Mouse (Mus musculus) right cerebral cortex, adult 2 months (tissue): ENCODE measurements around the gene Riiad1.

Experiments used
- DNase-seq, 2 experiments: peaks; one replicate each; pipeline ENCODE4 v3.0.0; 2021 to 2022; ENCODE audit warnings: low spot score in 2 of 2

The Riiad1 gene

DNA sequence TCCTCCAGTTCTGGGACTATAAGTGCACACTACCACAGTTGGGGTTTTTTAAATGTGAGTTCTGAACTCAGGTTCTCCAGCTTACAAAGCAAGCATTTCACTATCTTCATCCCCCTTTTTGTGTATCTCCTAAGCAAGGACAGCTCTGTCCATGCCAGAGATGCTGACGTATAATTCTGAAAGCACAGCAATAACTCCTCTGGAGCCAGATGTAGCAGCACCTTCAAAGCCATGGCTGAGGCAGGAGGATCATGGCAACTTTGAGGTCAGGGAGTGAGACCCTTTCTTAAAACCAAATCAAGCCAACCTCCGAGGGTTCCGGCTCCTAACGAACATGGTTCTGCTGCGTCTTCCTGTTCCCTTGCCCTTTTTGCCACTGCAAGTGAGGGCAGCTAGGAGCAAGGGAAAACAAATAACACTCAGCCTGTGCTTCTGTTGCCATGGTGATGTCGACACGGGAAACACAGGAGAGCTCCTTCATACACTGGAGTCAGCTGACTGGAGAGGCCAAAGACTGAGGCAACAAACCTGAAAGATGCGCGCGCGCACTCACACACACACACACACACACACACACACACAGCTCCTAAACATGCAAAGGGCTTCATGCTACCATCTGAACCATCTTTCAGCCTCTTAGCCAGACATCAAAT, 16.1 kb downstream of the Riiad1 start:
- DNase-seq = peak; percentile 36 to 55

GRCm38 (mm10) chr3:94459834-94460233, 20.3 kb downstream of the Riiad1 start:
- DNase-seq = no peak

DNA sequence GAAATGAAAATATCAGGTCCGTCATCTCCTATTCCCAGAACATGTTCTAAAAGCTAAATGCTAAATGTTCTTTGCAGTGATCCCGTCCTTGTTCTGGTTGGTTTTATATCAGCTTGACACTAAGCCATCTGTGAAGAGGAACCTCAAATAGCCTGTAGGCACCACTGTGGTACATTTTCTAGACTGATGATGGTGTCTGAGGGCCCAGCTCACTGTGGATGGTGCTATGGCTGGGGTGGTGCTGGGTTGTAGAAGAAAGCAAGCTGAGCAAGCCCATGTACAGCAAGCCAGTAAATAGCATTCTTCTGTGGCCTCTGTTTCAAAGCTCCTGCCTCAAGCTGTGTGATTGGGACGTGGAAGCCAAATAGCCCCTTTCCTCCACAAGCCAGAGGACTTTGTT, 23.1 kb downstream of the Riiad1 start:
- no peak for DNase-seq

GRCm38 (mm10) chr3:94456529-94457000, 23.6 kb downstream of the Riiad1 start:
- peak; percentile 88 for DNase-seq

- DNase-seq = no peak
Observed at GRCm38 (mm10) chr3:94449377-94449776, 30.8 kb downstream of the Riiad1 start.

DNA sequence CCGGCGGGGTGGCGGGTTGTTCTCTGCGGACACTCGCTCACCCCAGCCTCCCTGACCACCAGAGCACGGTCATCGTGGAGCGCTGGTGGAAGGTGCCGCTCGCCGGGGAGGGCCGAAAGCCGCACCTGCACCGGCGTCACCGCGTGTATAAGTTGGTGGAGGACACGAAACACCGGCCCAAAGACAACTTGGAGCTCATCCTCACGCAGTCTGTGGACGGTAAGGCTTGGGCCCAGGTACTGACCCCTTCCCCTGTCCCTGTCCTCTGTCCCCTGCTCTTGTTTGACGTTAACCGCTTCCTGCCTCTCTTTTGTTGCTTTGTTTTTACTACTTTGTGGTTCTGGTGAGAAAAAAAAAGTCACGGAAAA, 36.6 kb downstream of the Riiad1 start, which contains the start of gene Oaz3:
Oaz3 (minus strand) TSS at position 319 of the 368 bp plus-strand sequence.
- DNase-seq = no peak

- DNase-seq = peak; percentile 95 to 96
Observed at GRCm38 (mm10) chr3:94442951-94443596, 37.1 kb downstream of the Riiad1 start, which contains the start of gene Mrpl9. Gene Mrpl9, plus strand, starts transcription at chr3:94443318.

DNA sequence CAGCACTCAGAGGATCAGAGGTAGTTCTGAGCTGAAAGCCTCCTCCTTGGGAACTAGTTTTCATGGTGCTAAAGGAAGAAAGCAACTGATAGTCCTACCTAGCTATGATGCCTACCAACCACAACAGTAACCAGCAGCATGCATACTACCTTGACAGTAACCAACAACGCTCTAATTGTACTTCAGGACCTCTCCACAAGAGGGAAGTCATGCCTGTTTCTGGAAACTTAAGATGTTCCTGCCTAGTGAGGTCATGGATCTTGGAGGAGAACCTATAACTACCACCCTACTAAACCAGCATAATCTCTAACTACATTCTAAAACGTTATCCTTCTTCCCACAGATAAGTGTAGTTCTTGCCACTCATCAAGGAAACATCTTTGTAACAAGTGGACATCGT, 39.0 kb downstream of the Riiad1 start:
- peak in 1 of 2 experiments; percentile 13 for DNase-seq

DNA sequence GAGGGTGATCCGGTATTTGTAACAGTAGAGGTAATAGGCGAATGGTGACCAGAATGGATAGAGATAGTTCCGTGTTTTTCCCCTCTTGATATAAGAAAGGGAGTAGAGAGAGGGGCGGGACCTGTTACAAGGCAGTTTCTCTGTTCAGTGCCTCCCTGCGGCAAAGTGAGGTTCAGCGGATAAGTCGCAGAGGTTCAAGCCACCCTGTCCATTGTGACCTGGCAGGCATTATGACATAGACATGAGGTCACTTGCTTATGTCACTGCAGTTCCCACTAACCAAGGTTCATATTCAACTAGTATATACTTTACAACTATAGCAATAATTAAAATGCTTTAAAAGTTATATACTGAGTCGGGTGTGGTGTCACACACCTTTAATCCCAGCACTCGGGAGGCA, 43.7 kb downstream of the Riiad1 start:
- DNase-seq = no peak

GRCm38 (mm10) chr3:94434305-94434704, 45.8 kb downstream of the Riiad1 start:
- DNase-seq = no peak

GRCm38 (mm10) chr3:94430980-94431379, 49.2 kb downstream of the Riiad1 start:
- no peak for DNase-seq
